Mouse (Mus musculus) granulocyte monocyte progenitor cell, adult 5-6 weeks (primary cell): ENCODE results near the gene Hba-a1. TPM values are rescaled to one million over a fixed set of nuclear protein-coding genes. Genes with fewer than 3 reads are reported as not detected.

Source experiments
- ATAC-seq: replicated peaks from 2 replicates; pipeline ENCODE4 v1.8.0; 2016; ENCODE audit warnings: mild to moderate bottlenecking, moderate TSS enrichment, inconsistent platforms; ENCODE audit not compliant: poor library complexity, severe bottlenecking
- total RNA-seq, 2 experiments: library from RNA; stranded (forward) in 1 of 2; stranded (reverse) in 1 of 2; fragments of 200-712, 200-1000 nt in 1 of 2; fragments of >200 nt in 1 of 2; fragmentation: Nextera tagmentation in 1 of 2; gene quantifications; 2 replicates each; pipeline ENCODE4 v1.2.3; 2014 to 2017

Gene Hba-a1
- total RNA-seq, 2 experiments from 2014 or later, result 0.46 TPM; not detected in 1

DNA sequence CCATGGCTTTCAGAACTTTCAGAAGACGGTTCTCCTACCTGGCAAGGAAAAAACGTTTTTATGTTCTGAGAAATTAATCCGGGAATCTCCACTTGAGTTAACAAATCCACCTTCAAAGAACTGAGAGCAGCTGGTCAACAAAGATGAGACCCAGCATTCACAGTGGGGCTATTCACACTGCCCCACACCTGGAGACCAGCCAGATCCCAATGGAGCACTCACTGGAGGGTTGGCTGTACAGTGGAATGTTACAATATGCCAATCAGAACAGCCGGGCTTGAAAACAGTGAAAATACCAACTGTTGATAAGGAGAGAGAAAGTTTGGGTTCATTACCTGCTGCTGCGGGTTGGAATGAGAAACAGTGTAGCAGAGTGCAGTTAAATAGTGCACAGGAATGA lies 48.5 kb downstream of the Hba-a1 start:
- no peak for ATAC-seq

- peak; percentile 66 for ATAC-seq
Observed at GRCm38 (mm10) chr11:32333235-32333634, 49.9 kb downstream of the Hba-a1 start.

Other genes starting within 250 kb of the Hba-a1 start
- not detected in 2 replicates for gene Il9r, start 83.2 kb upstream of the Hba-a1 start, total RNA-seq (2014; fragmentation: Nextera tagmentation)
- gene Il9r, start 83.2 kb upstream of the Hba-a1 start, total RNA-seq (2017), result not detected in 2 replicates
- 50.3 and 58.3 TPM in 2 replicates for gene Snrnp25, start 78.1 kb upstream of the Hba-a1 start, total RNA-seq (2014; fragmentation: Nextera tagmentation)
- 75.1 and 78.0 TPM in 2 replicates for gene Snrnp25, start 78.1 kb upstream of the Hba-a1 start, total RNA-seq (2017)
- gene Rhbdf1, start 61.2 kb upstream of the Hba-a1 start, total RNA-seq (2014; fragmentation: Nextera tagmentation), result 0.26 TPM in 1 of 2 replicates, not detected in the other
- 1.0 TPM in 1 of 2 replicates, not detected in the other for gene Rhbdf1, start 61.2 kb upstream of the Hba-a1 start, total RNA-seq (2017)
- gene Mpg, start 57.0 kb upstream of the Hba-a1 start, total RNA-seq (2014; fragmentation: Nextera tagmentation), result 11.6 and 12.9 TPM in 2 replicates
- gene Mpg, start 57.0 kb upstream of the Hba-a1 start, total RNA-seq (2017), result 4.4 and 5.7 TPM in 2 replicates
- 25.3 and 28.6 TPM in 2 replicates for gene Nprl3, start 15.8 kb upstream of the Hba-a1 start, total RNA-seq (2014; fragmentation: Nextera tagmentation)
- 17.7 and 18.6 TPM in 2 replicates for gene Nprl3, start 15.8 kb upstream of the Hba-a1 start, total RNA-seq (2017)
- not detected in 2 replicates for gene Hba-x, start 7.1 kb upstream of the Hba-a1 start, total RNA-seq (2014; fragmentation: Nextera tagmentation)
- gene Hba-x, start 7.1 kb upstream of the Hba-a1 start, total RNA-seq (2017), result not detected in 2 replicates
- not detected in 2 replicates for gene Hbq1b, start 3.5 kb downstream of the Hba-a1 start, total RNA-seq (2014; fragmentation: Nextera tagmentation)
- gene Hbq1b, start 3.5 kb downstream of the Hba-a1 start, total RNA-seq (2017), result not detected in 2 replicates
- 0.73 TPM in 1 of 2 replicates, not detected in the other for gene Hba-a2, start 13.0 kb downstream of the Hba-a1 start, total RNA-seq (2014; fragmentation: Nextera tagmentation)
- 6.1 and 16.0 TPM in 2 replicates for gene Hba-a2, start 13.0 kb downstream of the Hba-a1 start, total RNA-seq (2017)
- gene Hbq1a, start 16.6 kb downstream of the Hba-a1 start, total RNA-seq (2014; fragmentation: Nextera tagmentation), result not detected in 2 replicates
- not detected in 2 replicates for gene Hbq1a, start 16.6 kb downstream of the Hba-a1 start, total RNA-seq (2017)
- gene Sh3pxd2b, start 64.3 kb downstream of the Hba-a1 start, total RNA-seq (2014; fragmentation: Nextera tagmentation), result 10.1 and 13.5 TPM in 2 replicates
- 1.8 and 3.4 TPM in 2 replicates for gene Sh3pxd2b, start 64.3 kb downstream of the Hba-a1 start, total RNA-seq (2017)
- 9.5 and 14.1 TPM in 2 replicates for gene Ubtd2, start 171.9 kb downstream of the Hba-a1 start, total RNA-seq (2014; fragmentation: Nextera tagmentation)
- 3.6 and 7.3 TPM in 2 replicates for gene Ubtd2, start 171.9 kb downstream of the Hba-a1 start, total RNA-seq (2017)
- not detected in 2 replicates for gene Efcab9, start 248.6 kb downstream of the Hba-a1 start, total RNA-seq (2014; fragmentation: Nextera tagmentation)
- 1.2 TPM in 1 of 2 replicates, not detected in the other for gene Efcab9, start 248.6 kb downstream of the Hba-a1 start, total RNA-seq (2017)
- gene Stk10, start 249.8 kb downstream of the Hba-a1 start, total RNA-seq (2014; fragmentation: Nextera tagmentation), result 13.3 and 15.7 TPM in 2 replicates
- gene Stk10, start 249.8 kb downstream of the Hba-a1 start, total RNA-seq (2017), result 12.7 and 13.2 TPM in 2 replicates